Mouse (Mus musculus) liver, adult 2 months (tissue): ENCODE data around the gene Gfap. TPM values are rescaled to one million over a fixed set of nuclear protein-coding genes. Genes with fewer than 3 reads are reported as not detected.

Experiments used
- DNase-seq: peaks from one replicate; pipeline ENCODE4 v3.0.0-alpha.2; 2011; ENCODE audit warnings: low read depth, low spot score; ENCODE audit errors: extremely low read depth
- H3K27ac ChIP-seq: fragments of 200-500 bp; replicated peaks from 2 replicates; pipeline ENCODE4 v1.5.1; 2012; ENCODE audit warnings: low read depth, mild to moderate bottlenecking, control low read depth, inconsistent platforms, low read length; ENCODE audit not compliant: insufficient read depth
- H3K27me3 ChIP-seq: fragments of 200-500 bp; 2 replicates; pipeline ENCODE4 v1.6.1; 2012; ENCODE audit warnings: mild to moderate bottlenecking, moderate library complexity, low read length, inconsistent platforms; ENCODE audit not compliant: control insufficient read depth, insufficient read depth
- H3K36me3 ChIP-seq: fragments of 200-500 bp; 2 replicates; pipeline ENCODE4 v1.6.1; 2012; ENCODE audit warnings: low read length, inconsistent platforms; ENCODE audit not compliant: control insufficient read depth, insufficient read depth
- H3K4me1 ChIP-seq: fragments of 200-500 bp; 2 replicates; pipeline ENCODE4 v1.6.1; 2011; ENCODE audit warnings: low read length; ENCODE audit not compliant: control insufficient read depth, insufficient read depth
- H3K4me3 ChIP-seq: fragments of 200-500 bp; 2 replicates; pipeline ENCODE4 v1.5.1; 2011; ENCODE audit warnings: low read depth, mild to moderate bottlenecking, control low read depth, low read length, moderate library complexity; ENCODE audit not compliant: insufficient read depth
- H3K79me2 ChIP-seq: fragments of 200-500 bp; 2 replicates; pipeline ENCODE4 v1.6.1; 2012; ENCODE audit warnings: inconsistent platforms, mild to moderate bottlenecking, low read length, moderate library complexity; ENCODE audit not compliant: control insufficient read depth, insufficient read depth
- H3K9ac ChIP-seq: fragments of 200-500 bp; 2 replicates; pipeline ENCODE4 v1.6.1; 2012; ENCODE audit warnings: low read depth, mild to moderate bottlenecking, control low read depth, inconsistent platforms, low read length
- CTCF ChIP-seq: fragments of 200-500 bp; IDR thresholded peaks from 2 replicates; pipeline ENCODE4 v1.5.1; 2011; ENCODE audit warnings: low read depth, low read length, control low read depth
- POLR2A ChIP-seq: fragments of 200-500 bp; IDR thresholded peaks from 2 replicates; pipeline ENCODE4 v1.6.1; 2011; ENCODE audit warnings: low read length, control low read depth; ENCODE audit not compliant: insufficient read depth; ENCODE audit errors: extremely low read depth
- WGBS: fragments of 180-500 bp; shearing (Covaris S2); methylation state at CpG from one replicate; pipeline ENCODE4 v1.1.7; 2018; 5-methylcytosine and 5-hydroxymethylcytosine counted together
- polyA plus RNA-seq: library from polyadenylated mRNA; depleted of rRNA; stranded (reverse); fragments of >200 nt; gene quantifications from 2 replicates; pipeline ENCODE4 v1.2.3, GENCODE M21; 2012
- total RNA-seq: library from RNA; depleted of rRNA; stranded (reverse); fragments of >200 nt; gene quantifications from 2 replicates; pipeline ENCODE4 v1.2.3, GENCODE M21; 2014

Gfap gene
- total and polyA plus RNA-seq, 2 experiments, result 0.18 to 0.29 TPM

GRCm38 (mm10) chr11:102881314-102882198, 19.2 kb downstream of the Gfap start:
- no peak overlapping the region for H3K27ac ChIP-seq
- TF ChIP-seq CTCF (no peak), POLR2A (no peak)
- H3K4me3 ChIP-seq, result peak overlapping the region; percentile 71
- H3K9ac ChIP-seq, result peak overlapping the region; percentile 21; the same call in 1 of the 2 replicates
- peaks cover 7% of the 10 kb centered on the region; the same call in 1 of the 2 replicates for H3K79me2 ChIP-seq
- H3K36me3 ChIP-seq, result peaks cover 1% of the 10 kb centered on the region; the same call in 1 of the 2 replicates
- DNase-seq, result no peak
- H3K4me1 ChIP-seq, result peaks cover 6% of the 10 kb centered on the region; the same call in 1 of the 2 replicates
- H3K27me3 ChIP-seq, result no peaks in the 10 kb centered on the region
- WGBS, result 15% methylated on average over 13 of the region's 13 CpGs

- Histone ChIP-seq H3K27ac (peak within 1 kb of the TSS; percentile 96), H3K36me3 (peaks cover 6% of the 10 kb centered on the region; the same call in 1 of the 2 replicates), H3K79me2 (peaks cover 7% of the 10 kb centered on the region; the same call in 1 of the 2 replicates), H3K9ac (peak within 1 kb of the TSS; percentile 85), H3K4me1 (peaks cover 6% of the 10 kb centered on the region; the same call in 1 of the 2 replicates), H3K4me3 (peak within 1 kb of the TSS; percentile 71), H3K27me3 (no peaks in the 10 kb centered on the region)
- TF ChIP-seq CTCF, result no peak
- TF ChIP-seq POLR2A, result peak; percentile 65; the same call in 1 of the 2 replicates
- DNase-seq, result peak; percentile 73
- WGBS, result under 1% methylated on average over 62 of the region's 62 CpGs
Observed at GRCm38 (mm10) chr11:102880585-102881313, 20.0 kb downstream of the Gfap start, which contains the start of the genes Eftud2 and Ccdc103. Gene Eftud2, minus strand, starts transcription at chr11:102880985. Gene Ccdc103, plus strand, starts transcription at chr11:102881204.

- peaks cover 6% of the 10 kb centered on the region; the same call in 1 of the 2 replicates for H3K4me1 ChIP-seq
- no peak overlapping the region for H3K4me3 ChIP-seq
- no peaks in the 10 kb centered on the region for H3K27me3 ChIP-seq
- H3K79me2 ChIP-seq, result peaks cover 7% of the 10 kb centered on the region; the same call in 1 of the 2 replicates
- H3K27ac ChIP-seq, result no peak overlapping the region
- no peak overlapping the region for H3K9ac ChIP-seq
- TF ChIP-seq POLR2A (no peak), CTCF (no peak)
- peaks cover 6% of the 10 kb centered on the region; the same call in 1 of the 2 replicates for H3K36me3 ChIP-seq
- DNase-seq, result no peak
- WGBS, result 85% methylated on average over 2 of the region's 2 CpGs
Observed at GRCm38 (mm10) chr11:102879558-102879957, 21.2 kb downstream of the Gfap start.

GRCm38 (mm10) chr11:102874801-102875334, 25.8 kb downstream of the Gfap start:
- H3K79me2 ChIP-seq, result no peaks in the 10 kb centered on the region; the same call in 1 of the 2 replicates
- no peak overlapping the region for H3K9ac ChIP-seq
- H3K27me3 ChIP-seq, result no peaks in the 10 kb centered on the region
- no peak overlapping the region for H3K4me3 ChIP-seq
- DNase-seq, result no peak
- 89% methylated on average over 7 of the region's 7 CpGs for WGBS
- peaks cover 19% of the 10 kb centered on the region for H3K36me3 ChIP-seq
- no peak overlapping the region for H3K27ac ChIP-seq
- H3K4me1 ChIP-seq, result 0 out of 2 replicates have a peak, but pooled peaks cover under 1% of the 10 kb centered on the region
- TF ChIP-seq POLR2A (no peak), CTCF (no peak)

GRCm38 (mm10) chr11:102864272-102864671, 36.4 kb downstream of the Gfap start:
- no peak overlapping the region for H3K9ac ChIP-seq
- peak; percentile 39 for DNase-seq
- H3K79me2 ChIP-seq, result no peaks in the 10 kb centered on the region
- no peaks in the 10 kb centered on the region for H3K4me1 ChIP-seq
- H3K27ac ChIP-seq, result no peak overlapping the region
- no peak overlapping the region for H3K4me3 ChIP-seq
- no peaks in the 10 kb centered on the region for H3K27me3 ChIP-seq
- WGBS, result 53% methylated on average over 4 of the region's 4 CpGs
- TF ChIP-seq CTCF (peak; percentile 39; the same call in 1 of the 2 replicates), POLR2A (no peak)
- H3K36me3 ChIP-seq, result peaks cover 35% of the 10 kb centered on the region
